Mouse (Mus musculus) lung, postnatal 4 days (tissue): ENCODE measurements at regions not wholly inside any gene's neighbourhood (a gene's known extent, or its start where the extent isn't known, plus 50 kb on each side); places are given as distances from the start of the nearest gene placed in this dataset.

ENCODE experiments used
- DNase-seq, 2 experiments: peaks; one replicate each; pipeline ENCODE4 v3.0.0; 2021

GRCm38 (mm10) chr13:115230494-115230893, 128.7 kb upstream of the Itga1 start:
- DNase-seq: peak in 1 of 2 experiments; percentile 53

- DNase-seq: no peak
These were observed 125.1 kb upstream of the Itga1 start for GRCm38 (mm10) chr13:115226824-115227223.

- no peak for DNase-seq
These were observed 117.9 kb upstream of the Itga1 start for GRCm38 (mm10) chr13:115219701-115220100.

- no peak for DNase-seq
These were observed 109.5 kb upstream of the Itga1 start for GRCm38 (mm10) chr13:115211285-115211684.

GRCm38 (mm10) chr13:115210643-115211208, 109.0 kb upstream of the Itga1 start:
- no peak for DNase-seq

- no peak for DNase-seq
These were observed 107.8 kb upstream of the Itga1 start for GRCm38 (mm10) chr13:115209402-115210192.

GRCm38 (mm10) chr13:115206723-115207122, 105.0 kb upstream of the Itga1 start:
- DNase-seq: no peak

- DNase-seq: peak; percentile 22 to 72
These were observed 97.4 kb upstream of the Itga1 start for GRCm38 (mm10) chr13:115199166-115199565.

- no peak for DNase-seq
These were observed 86.3 kb upstream of the Itga1 start for GRCm38 (mm10) chr13:115188066-115188465.

GRCm38 (mm10) chr13:115187356-115187755, 85.6 kb upstream of the Itga1 start:
- no peak for DNase-seq

GRCm38 (mm10) chr13:115182211-115182870, 80.6 kb upstream of the Itga1 start:
- no peak for DNase-seq

GRCm38 (mm10) chr13:115178175-115178917, 76.6 kb upstream of the Itga1 start:
- no peak for DNase-seq

- DNase-seq: peak; percentile 11 to 36
These were observed 69.7 kb upstream of the Itga1 start for GRCm38 (mm10) chr13:115171347-115172062.

GRCm38 (mm10) chr13:115165981-115166380, 64.2 kb upstream of the Itga1 start:
- DNase-seq: no peak

- no peak for DNase-seq
These were observed 61.1 kb upstream of the Itga1 start for GRCm38 (mm10) chr13:115162689-115163413.

GRCm38 (mm10) chr13:115159386-115159785, 57.6 kb upstream of the Itga1 start:
- DNase-seq: no peak
